Mouse (Mus musculus): ENCODE measurements around the gene Ccdc77. TPM values are rescaled to one million over a fixed set of nuclear protein-coding genes. Genes with fewer than 3 reads are reported as not detected.
"Not testable (repeated sequence)": the region's sequence is repeated elsewhere in the genome, so short reads cannot be mapped to it uniquely, and the experiment has no call there.

The Ccdc77 gene
- polyA plus RNA-seq, 1 experiment from 2014 or later, result 13.8 TPM

DNA sequence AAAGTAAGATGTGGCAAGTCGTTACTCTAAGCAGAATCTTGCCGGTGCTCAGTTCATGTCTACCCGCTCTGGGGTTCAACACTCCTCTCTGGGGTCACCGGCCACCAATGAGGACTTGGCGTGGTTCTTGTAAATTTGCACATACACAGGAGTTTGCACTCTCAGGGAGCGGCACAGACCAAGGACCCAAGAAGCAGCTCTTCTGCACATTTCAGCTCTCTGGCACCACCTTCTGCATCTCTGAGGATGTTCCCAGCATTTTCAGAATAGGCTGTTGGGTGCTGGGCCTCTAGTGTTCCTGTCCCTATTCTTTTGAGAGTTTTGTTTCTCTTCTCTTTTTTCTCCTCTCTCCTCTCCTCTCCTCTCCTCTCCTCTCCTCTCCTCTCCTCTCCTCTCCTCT lies 63.0 kb downstream of the Ccdc77 start:
- Histone ChIP-seq H3K27ac (replicated peaks; ENCODE audit: low read depth, low read length) (no peak overlapping the region), H3K4me3 (replicated peaks; ENCODE audit: low read depth, low read length) (no peak overlapping the region), H3K27me3 (ENCODE audit: control insufficient read depth, insufficient read depth, low read length) (no peaks in the 10 kb centered on the region; the same call in 1 of the 2 replicates), H3K4me1 (ENCODE audit: control insufficient read depth, insufficient read depth, low read length) (no peaks in the 10 kb centered on the region), H3K4me2 (ENCODE audit: low read length) (no peak overlapping the region), H3K9ac (replicated peaks; ENCODE audit: low read length) (no peak overlapping the region), H3K9me3 (ENCODE audit: control insufficient read depth, low read length) (no peaks in the 10 kb centered on the region), H3K36me3 (ENCODE audit: control insufficient read depth, insufficient read depth, low read length) (no peaks in the 10 kb centered on the region)
- ATAC-seq (ENCODE audit: low FRiP score, low TSS enrichment) (no peak), DNase-seq (peak; percentile 79)
- 29% methylated on average over 6 of the region's 6 CpGs for WGBS

DNA sequence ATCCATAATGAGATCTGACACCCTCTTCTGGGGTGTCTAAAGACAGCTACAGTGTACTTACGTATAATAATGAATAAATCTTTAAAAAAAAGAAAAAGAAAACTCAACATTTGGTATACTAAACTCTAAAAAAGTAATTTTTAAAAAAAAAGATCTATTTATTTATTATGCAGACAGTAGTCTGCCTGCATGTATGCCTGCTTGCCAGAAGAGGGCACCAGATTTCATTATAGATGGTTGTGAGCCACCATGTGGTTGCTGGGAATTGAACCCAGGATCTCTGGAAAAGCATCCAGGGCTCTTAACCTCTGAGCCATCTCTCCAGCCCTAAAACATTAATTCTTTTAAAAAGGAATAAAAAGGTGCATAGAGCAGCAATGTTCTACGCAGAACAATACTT lies 67.6 kb downstream of the Ccdc77 start:
- not testable (repeated sequence) for ATAC-seq (ENCODE audit: low FRiP score, low TSS enrichment); H3K4me3 ChIP-seq (replicated peaks; ENCODE audit: low read depth, low read length)
- WGBS, result 91% methylated on average over 2 of the region's 2 CpGs

GRCm38 (mm10) chr6:120294785-120295133 lies 69.4 kb downstream of the Ccdc77 start:
- Histone ChIP-seq H3K27me3 (ENCODE audit: control insufficient read depth, insufficient read depth, low read length) (peaks cover 23% of the 10 kb centered on the region), H3K4me3 (replicated peaks; ENCODE audit: low read depth, low read length) (peak overlapping the region; percentile 68), H3K9me3 (ENCODE audit: control insufficient read depth, low read length) (no peaks in the 10 kb centered on the region), H3K36me3 (ENCODE audit: control insufficient read depth, insufficient read depth, low read length) (no peaks in the 10 kb centered on the region), H3K4me2 (ENCODE audit: low read length) (peak overlapping the region; percentile 98), H3K27ac (replicated peaks; ENCODE audit: low read depth, low read length) (no peak overlapping the region), H3K9ac (replicated peaks; ENCODE audit: low read length) (peak overlapping the region; percentile 57), H3K4me1 (ENCODE audit: control insufficient read depth, insufficient read depth, low read length) (no peaks in the 10 kb centered on the region)
- ATAC-seq (ENCODE audit: low FRiP score, low TSS enrichment) (peak; percentile 55; the same call in 1 of the 2 replicates), DNase-seq (no peak)
- 2% methylated on average over 16 of the region's 16 CpGs for WGBS

More for the DNA sequence above, 67.6 kb downstream of the Ccdc77 start:
- not testable (repeated sequence) for H3K36me3 ChIP-seq (ENCODE audit: control insufficient read depth, insufficient read depth, low read length); H3K4me1 ChIP-seq (ENCODE audit: control insufficient read depth, insufficient read depth, low read length); H3K9me3 ChIP-seq (ENCODE audit: control insufficient read depth, low read length); H3K9ac ChIP-seq (replicated peaks; ENCODE audit: low read length); H3K4me2 ChIP-seq (ENCODE audit: low read length); H3K27ac ChIP-seq (replicated peaks; ENCODE audit: low read depth, low read length); DNase-seq
- peaks cover 23% of the 10 kb centered on the region for H3K27me3 ChIP-seq (ENCODE audit: control insufficient read depth, insufficient read depth, low read length)

GRCm38 (mm10) chr6:120294056-120294784 lies 70.0 kb downstream of the Ccdc77 start, which contains the start of the genes D330020A13Rik and B4galnt3:
Gene D330020A13Rik (plus strand): TSS chr6:120294364.
Gene B4galnt3 (minus strand): TSS chr6:120294559.
- H3K36me3 ChIP-seq (ENCODE audit: control insufficient read depth, insufficient read depth, low read length), result no peaks in the 10 kb centered on the region
- ATAC-seq (ENCODE audit: low FRiP score, low TSS enrichment) (peak; percentile 63), DNase-seq (peak; percentile 73)
- no peaks in the 10 kb centered on the region for H3K4me1 ChIP-seq (ENCODE audit: control insufficient read depth, insufficient read depth, low read length)
- no peaks in the 10 kb centered on the region for H3K9me3 ChIP-seq (ENCODE audit: control insufficient read depth, low read length)
- no peak within 1 kb of the TSS for H3K27ac ChIP-seq (replicated peaks; ENCODE audit: low read depth, low read length)
- peaks cover 23% of the 10 kb centered on the region for H3K27me3 ChIP-seq (ENCODE audit: control insufficient read depth, insufficient read depth, low read length)
- H3K9ac ChIP-seq (replicated peaks; ENCODE audit: low read length), result peak within 1 kb of the TSS; percentile 57
- under 1% methylated on average over 77 of the region's 79 CpGs for whole genome bisulfite sequencing
- peak within 1 kb of the TSS; percentile 98 for H3K4me2 ChIP-seq (ENCODE audit: low read length)
- H3K4me3 ChIP-seq (replicated peaks; ENCODE audit: low read depth, low read length), result peak within 1 kb of the TSS; percentile 68

GRCm38 (mm10) chr6:120291396-120292009 lies 72.7 kb downstream of the Ccdc77 start:
- Histone ChIP-seq H3K27ac (replicated peaks; ENCODE audit: low read depth, low read length) (no peak overlapping the region), H3K4me1 (ENCODE audit: control insufficient read depth, insufficient read depth, low read length) (no peaks in the 10 kb centered on the region), H3K27me3 (ENCODE audit: control insufficient read depth, insufficient read depth, low read length) (peaks cover 23% of the 10 kb centered on the region), H3K9me3 (ENCODE audit: control insufficient read depth, low read length) (no peaks in the 10 kb centered on the region), H3K4me3 (replicated peaks; ENCODE audit: low read depth, low read length) (no peak overlapping the region), H3K4me2 (ENCODE audit: low read length) (no peak overlapping the region), H3K36me3 (ENCODE audit: control insufficient read depth, insufficient read depth, low read length) (no peaks in the 10 kb centered on the region), H3K9ac (replicated peaks; ENCODE audit: low read length) (no peak overlapping the region)
- ATAC-seq (ENCODE audit: low FRiP score, low TSS enrichment) (no peak), DNase-seq (no peak)
- WGBS, result 94% methylated on average over 7 of the region's 7 CpGs

GRCm38 (mm10) chr6:120289430-120289829 lies 74.7 kb downstream of the Ccdc77 start:
- WGBS, result 90% methylated on average over 4 of the region's 4 CpGs
- H3K4me1 ChIP-seq (ENCODE audit: control insufficient read depth, insufficient read depth, low read length), result no peaks in the 10 kb centered on the region
- H3K9ac ChIP-seq (replicated peaks; ENCODE audit: low read length), result no peak overlapping the region
- H3K27me3 ChIP-seq (ENCODE audit: control insufficient read depth, insufficient read depth, low read length), result peaks cover 19% of the 10 kb centered on the region
- H3K27ac ChIP-seq (replicated peaks; ENCODE audit: low read depth, low read length), result no peak overlapping the region
- H3K36me3 ChIP-seq (ENCODE audit: control insufficient read depth, insufficient read depth, low read length), result no peaks in the 10 kb centered on the region
- no peak overlapping the region for H3K4me3 ChIP-seq (replicated peaks; ENCODE audit: low read depth, low read length)
- DNase-seq, result no peak
- no peaks in the 10 kb centered on the region for H3K9me3 ChIP-seq (ENCODE audit: control insufficient read depth, low read length)
- no peak for ATAC-seq (ENCODE audit: low FRiP score, low TSS enrichment)
- H3K4me2 ChIP-seq (ENCODE audit: low read length), result no peak overlapping the region

DNA sequence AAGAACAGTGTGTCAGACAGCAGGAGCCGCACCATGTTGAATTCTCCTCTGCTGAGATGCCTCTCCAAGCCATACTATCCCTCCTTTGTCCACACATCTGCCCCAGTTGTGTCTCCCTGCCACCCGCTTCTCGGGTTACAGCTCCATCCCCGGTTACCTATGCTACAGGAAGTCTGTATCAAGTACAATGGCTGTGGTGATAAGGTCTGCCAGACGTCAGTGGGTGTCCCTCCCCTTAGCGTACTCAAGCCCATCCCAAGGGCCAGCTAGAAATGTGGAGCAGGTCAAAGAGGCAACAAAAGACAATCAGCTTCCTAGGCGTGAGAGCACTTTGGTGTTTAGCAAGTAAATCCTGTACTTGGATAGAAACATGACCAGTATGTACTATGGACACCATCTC lies 75.6 kb downstream of the Ccdc77 start:
- H3K9me3 ChIP-seq (ENCODE audit: control insufficient read depth, low read length), result no peaks in the 10 kb centered on the region
- H3K27me3 ChIP-seq (ENCODE audit: control insufficient read depth, insufficient read depth, low read length), result peaks cover 11% of the 10 kb centered on the region
- no peaks in the 10 kb centered on the region for H3K4me1 ChIP-seq (ENCODE audit: control insufficient read depth, insufficient read depth, low read length)
- DNase-seq (no peak), ATAC-seq (ENCODE audit: low FRiP score, low TSS enrichment) (no peak)
- H3K4me3 ChIP-seq (replicated peaks; ENCODE audit: low read depth, low read length), result no peak overlapping the region
- no peak overlapping the region for H3K4me2 ChIP-seq (ENCODE audit: low read length)
- H3K36me3 ChIP-seq (ENCODE audit: control insufficient read depth, insufficient read depth, low read length), result no peaks in the 10 kb centered on the region
- no peak overlapping the region for H3K27ac ChIP-seq (replicated peaks; ENCODE audit: low read depth, low read length)
- no peak overlapping the region for H3K9ac ChIP-seq (replicated peaks; ENCODE audit: low read length)
- 48% methylated on average over 7 of the region's 7 CpGs for WGBS

DNA sequence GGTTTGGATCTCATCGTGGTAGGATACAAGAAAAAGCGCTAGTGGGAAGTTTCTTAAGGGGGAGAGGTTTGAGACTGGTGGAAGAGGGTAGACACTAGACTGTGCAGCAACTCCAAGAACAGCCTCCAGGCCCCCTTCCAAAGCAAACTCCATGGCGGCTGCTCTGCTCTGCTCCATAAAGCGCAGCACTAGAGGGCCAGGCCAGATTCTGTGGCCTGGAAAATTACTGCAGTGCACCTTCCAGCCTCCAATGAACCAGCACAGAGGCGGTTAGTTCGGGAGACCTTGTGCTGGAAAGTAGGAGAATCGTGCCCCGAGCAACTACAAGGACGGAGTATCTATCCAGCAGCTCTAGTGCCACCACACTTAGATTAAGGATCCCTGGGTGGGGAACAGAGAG lies 76.9 kb downstream of the Ccdc77 start:
- Histone ChIP-seq H3K9ac (replicated peaks; ENCODE audit: low read length) (no peak overlapping the region), H3K4me3 (replicated peaks; ENCODE audit: low read depth, low read length) (no peak overlapping the region), H3K9me3 (ENCODE audit: control insufficient read depth, low read length) (no peaks in the 10 kb centered on the region), H3K27ac (replicated peaks; ENCODE audit: low read depth, low read length) (no peak overlapping the region), H3K4me2 (ENCODE audit: low read length) (no peak overlapping the region), H3K36me3 (ENCODE audit: control insufficient read depth, insufficient read depth, low read length) (no peaks in the 10 kb centered on the region), H3K4me1 (ENCODE audit: control insufficient read depth, insufficient read depth, low read length) (no peaks in the 10 kb centered on the region), H3K27me3 (ENCODE audit: control insufficient read depth, insufficient read depth, low read length) (no peaks in the 10 kb centered on the region)
- ATAC-seq (ENCODE audit: low FRiP score, low TSS enrichment) (no peak), DNase-seq (no peak)
- WGBS, result 85% methylated on average over 9 of the region's 9 CpGs

Measured in midbrain, embryonic 14.5 days (tissue).